9 mouse cellular contexts compared by ENCODE assay signal in the genomic region with DNA sequence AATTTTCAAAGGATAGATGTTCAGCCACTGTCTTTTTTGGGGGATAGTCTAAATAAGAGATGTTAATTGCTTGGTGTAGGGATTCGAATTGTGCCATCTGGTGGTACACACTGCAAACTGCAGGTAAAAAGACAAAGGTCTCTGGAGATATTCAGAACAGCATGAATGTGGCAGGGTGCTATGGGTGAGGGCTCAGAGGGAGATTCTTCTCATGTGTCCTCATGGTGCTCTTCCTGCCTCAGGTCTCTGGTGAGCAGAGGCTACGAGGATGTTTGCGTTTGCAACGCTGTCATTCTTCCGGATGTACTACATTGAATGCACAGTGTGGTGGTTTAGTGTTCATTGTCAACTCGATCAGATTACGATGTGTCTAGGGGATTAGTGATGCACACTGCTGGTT. TPM values are rescaled to one million over a fixed set of nuclear protein-coding genes. Genes with fewer than 3 reads are reported as not detected.
DNase-seq lines count a peak whose midpoint lies in the region; ATAC-seq and TF ChIP-seq lines count a peak whose summit lies in the region.
"Had no signal": no experiment of that assay in that cellular context is flagged by ENCODE, and none has a peak within 500 bp of the region (broad histone marks: within the 10 kb centered on the region; RNA-seq: fewer than 3 reads in every experiment).

No protein-coding gene starts in this region.

- ATAC-seq in common myeloid progenitor, adult 5-6 weeks (replicated peaks; ENCODE audit: low read depth, poor library complexity, severe bottlenecking): peak; percentile 90
- ATAC-seq in hindbrain, postnatal 0 days: 0 out of 2 replicates have a peak, but pooled peaks have one; percentile 53
- ATAC-seq in midbrain, embryonic 16.5 days: 0 out of 2 replicates have a peak, but pooled peaks have one; percentile 25
- no peak for ATAC-seq in intestine, embryonic 16.5 days

- H3K27ac ChIP-seq in hindbrain, postnatal 0 days: no peak overlapping the region
- no peak overlapping the region for H3K27ac ChIP-seq in midbrain, embryonic 16.5 days (ENCODE audit: low read length)
- no peak overlapping the region for H3K27ac ChIP-seq in intestine, embryonic 16.5 days (ENCODE audit: low read length)

- H3K4me3 ChIP-seq in hindbrain, postnatal 0 days (ENCODE audit: low read length): no peak overlapping the region
- no peak overlapping the region for H3K4me3 ChIP-seq in midbrain, embryonic 16.5 days (ENCODE audit: low read depth, low read length)
- no peak overlapping the region for H3K4me3 ChIP-seq in intestine, embryonic 16.5 days (ENCODE audit: low read length)

- H3K9ac ChIP-seq in hindbrain, postnatal 0 days (replicated peaks; ENCODE audit: low read length): no peak overlapping the region
- no peak overlapping the region for H3K9ac ChIP-seq in midbrain, embryonic 16.5 days (ENCODE audit: low read depth, low read length)
- H3K9ac ChIP-seq in intestine, embryonic 16.5 days (ENCODE audit: low read depth, low read length): no peak overlapping the region

- no peaks in the 10 kb centered on the region for H3K27me3 ChIP-seq in hindbrain, postnatal 0 days (ENCODE audit: insufficient read depth, low read length)
- H3K27me3 ChIP-seq in midbrain, embryonic 16.5 days (ENCODE audit: control insufficient read depth, insufficient read depth, low read depth, low read length): no peaks in the 10 kb centered on the region
- H3K27me3 ChIP-seq in intestine, embryonic 16.5 days (replicated peaks; ENCODE audit: control insufficient read depth, insufficient read depth, low read length): no peaks in the 10 kb centered on the region

- no peak overlapping the region for H3K4me2 ChIP-seq in hindbrain, postnatal 0 days (ENCODE audit: low read depth, low read length)
- H3K4me2 ChIP-seq in midbrain, embryonic 16.5 days (ENCODE audit: low read length): no peak overlapping the region
- no peak overlapping the region for H3K4me2 ChIP-seq in intestine, embryonic 16.5 days (ENCODE audit: low read depth, low read length)

- H3K9me3 ChIP-seq in hindbrain, postnatal 0 days (ENCODE audit: low read length): no peaks in the 10 kb centered on the region
- H3K9me3 ChIP-seq in midbrain, embryonic 16.5 days (replicated peaks; ENCODE audit: control insufficient read depth, low read length, poor library complexity, severe bottlenecking): no peaks in the 10 kb centered on the region
- no peaks in the 10 kb centered on the region for H3K9me3 ChIP-seq in intestine, embryonic 16.5 days (ENCODE audit: control insufficient read depth, low read length)

- WGBS in hindbrain, postnatal 0 days: 49% methylated on average over 7 of the region's 7 CpGs
- 40% methylated on average over 7 of the region's 7 CpGs for WGBS in midbrain, embryonic 16.5 days
- WGBS in intestine, embryonic 16.5 days: 57% methylated on average over 7 of the region's 7 CpGs

- peak; percentile 52 for DNase-seq in layer of hippocampus, adult 11-12 months (ENCODE audit: low spot score)
- DNase-seq in layer of hippocampus, adult 9-10 months (ENCODE audit: low spot score): no peak
- DNase-seq in MEL-GATA-1-ER (ENCODE audit: extremely low read depth, low read depth): peak; percentile 29
- peak; percentile 65 for DNase-seq in hindbrain, postnatal 0 days (ENCODE audit: low spot score)
- DNase-seq in urinary bladder, postnatal 4 days (ENCODE audit: low spot score in 2 of 2): no peak

- H3K36me3 ChIP-seq in hindbrain, postnatal 0 days (ENCODE audit: insufficient read depth, low read length): no peaks in the 10 kb centered on the region
- no peaks in the 10 kb centered on the region for H3K36me3 ChIP-seq in midbrain, embryonic 16.5 days (ENCODE audit: control insufficient read depth, insufficient read depth, low read length)
- H3K36me3 ChIP-seq in intestine, embryonic 16.5 days (ENCODE audit: control insufficient read depth, insufficient read depth, low read length): no peaks in the 10 kb centered on the region

- H3K4me1 ChIP-seq in hindbrain, postnatal 0 days (ENCODE audit: insufficient read depth, low read length): no peaks in the 10 kb centered on the region
- H3K4me1 ChIP-seq in midbrain, embryonic 16.5 days (ENCODE audit: control insufficient read depth, insufficient read depth, low read length): no peaks in the 10 kb centered on the region
- no peaks in the 10 kb centered on the region for H3K4me1 ChIP-seq in intestine, embryonic 16.5 days (ENCODE audit: control insufficient read depth, insufficient read depth, low read length)

- peak; percentile 79 for TF ChIP-seq CTCF in hindbrain, postnatal 0 days (IDR thresholded peaks at IDR 0.05; ENCODE audit: low read depth)

RNA-seq across cellular contexts. Expression of gene 9330182O14Rik, which starts 10.1 kb away (rescaled TPM):
- total RNA-seq in common myeloid progenitor, adult 5-6 weeks (2017): not detected in 2 replicates
- total RNA-seq in hindbrain, postnatal 0 days (2014; rRNA removed): not detected in 2 replicates
- 0.15 TPM in 1 of 2 replicates, not detected in the other for polyA plus RNA-seq in hindbrain, postnatal 0 days (2015; fragmentation: Nextera tagmentation; extraction: Ambion mirVana)
- not detected in 2 replicates for polyA plus RNA-seq in midbrain, embryonic 16.5 days (2015; fragmentation: Nextera tagmentation; extraction: Ambion mirVana)
- not detected in 2 replicates for polyA plus RNA-seq in intestine, embryonic 16.5 days (2015; fragmentation: Nextera tagmentation; extraction: Ambion mirVana)
- total RNA-seq: left cerebral cortex, postnatal 36 days had no signal

Comparison
In these comparisons a context has a peak if more than half of its experiments do, and no peak if none do; other contexts are left out.
1. DNase-seq: peak in layer of hippocampus, adult 11-12 months (single experiment), MEL-GATA-1-ER (single experiment) and hindbrain, postnatal 0 days (single experiment); none in layer of hippocampus, adult 9-10 months (single experiment) and urinary bladder, postnatal 4 days (0 of 2).